Comparison of ENCODE assay signal across 15 mouse cellular contexts in the genomic region with DNA sequence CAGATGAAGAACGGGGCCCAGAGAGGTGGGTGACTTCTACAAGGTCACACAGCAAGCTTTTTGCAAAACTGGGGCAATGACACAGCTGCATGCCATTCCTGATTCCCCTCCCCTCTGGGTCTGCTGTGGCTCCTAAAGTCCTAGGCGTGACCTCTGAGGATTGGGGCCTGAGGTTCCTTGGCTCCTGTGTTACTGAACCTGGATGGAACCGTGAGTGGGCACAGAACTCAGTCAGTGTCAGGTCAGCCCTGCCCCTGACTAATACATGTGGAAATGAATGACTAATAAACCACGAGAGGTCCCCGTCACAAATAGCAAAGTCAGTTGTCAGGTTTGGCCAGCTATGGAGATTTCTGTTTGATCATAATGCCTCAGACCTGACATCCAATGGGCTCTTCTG. TPM values are rescaled to one million over a fixed set of nuclear protein-coding genes. Genes with fewer than 3 reads are reported as not detected.
DNase-seq lines count a peak whose midpoint lies in the region; ATAC-seq and TF ChIP-seq lines count a peak whose summit lies in the region.
"Had no signal": no experiment of that assay in that cellular context is flagged by ENCODE, and none has a peak within 500 bp of the region (broad histone marks: within the 10 kb centered on the region; RNA-seq: fewer than 3 reads in every experiment).

No protein-coding gene starts in this region.

- H3K27ac ChIP-seq in layer of hippocampus, adult 2 months = peak overlapping the region; percentile 78
- peak overlapping the region; percentile 66 for H3K27ac ChIP-seq in cortical plate, adult 2 months (ENCODE audit: insufficient read depth, low read length)
- peak overlapping the region; percentile 89 for H3K27ac ChIP-seq in hindbrain, embryonic 15.5 days (replicated peaks)
- peak overlapping the region; percentile 85 for H3K27ac ChIP-seq in neural tube, embryonic 14.5 days (ENCODE audit: low read depth, low read length)
- H3K27ac ChIP-seq: liver, embryonic 13.5 days; stomach, postnatal 0 days had no signal

- peaks cover 15% of the 10 kb centered on the region for H3K4me1 ChIP-seq in cortical plate, adult 2 months (ENCODE audit: control insufficient read depth, insufficient read depth, low read length)
- H3K4me1 ChIP-seq in hindbrain, embryonic 15.5 days (replicated peaks) = peaks cover 37% of the 10 kb centered on the region
- peaks cover 18% of the 10 kb centered on the region for H3K4me1 ChIP-seq in neural tube, embryonic 14.5 days (ENCODE audit: control insufficient read depth, insufficient read depth, low read length)
- H3K4me1 ChIP-seq: liver, embryonic 13.5 days had no signal

- no peak overlapping the region for H3K4me3 ChIP-seq in layer of hippocampus, adult 2 months
- no peak overlapping the region for H3K4me3 ChIP-seq in cortical plate, adult 2 months (ENCODE audit: insufficient read depth, low read length)
- H3K4me3 ChIP-seq in hindbrain, embryonic 15.5 days = no peak overlapping the region
- no peak overlapping the region for H3K4me3 ChIP-seq in neural tube, embryonic 14.5 days (ENCODE audit: low read depth, low read length)
- H3K4me3 ChIP-seq: liver, embryonic 13.5 days had no signal

- peak; percentile 31 for ATAC-seq in hindbrain, embryonic 15.5 days (ENCODE audit: low FRiP score, low read depth)
- peak; percentile 15; the same call in 1 of the 2 replicates for ATAC-seq in neural tube, embryonic 14.5 days (ENCODE audit: low read depth)

- no peak for DNase-seq in layer of hippocampus, adult 2 months (ENCODE audit: low spot score in 2 of 2)
- no peak for DNase-seq in layer of hippocampus, adult 8-10 months (ENCODE audit: low spot score in 2 of 2)
- no peak for DNase-seq in kidney, adult 8-10 months
- DNase-seq in cerebellum, postnatal 14 days = no peak
- DNase-seq: liver, embryonic 13.5 days had no signal

- no peaks in the 10 kb centered on the region for H3K9me3 ChIP-seq in hindbrain, embryonic 15.5 days
- H3K9me3 ChIP-seq in neural tube, embryonic 14.5 days (ENCODE audit: control insufficient read depth, low read length) = no peaks in the 10 kb centered on the region
- H3K9me3 ChIP-seq: liver, embryonic 13.5 days had no signal

- no peak overlapping the region; the same call in 1 of the 2 replicates for H3K4me2 ChIP-seq in hindbrain, embryonic 15.5 days
- no peak overlapping the region for H3K4me2 ChIP-seq in neural tube, embryonic 14.5 days (ENCODE audit: low read depth, low read length)
- H3K4me2 ChIP-seq: liver, embryonic 13.5 days had no signal

- TF ChIP-seq POLR2A in cortical plate, adult 2 months (IDR thresholded peaks at IDR 0.05; ENCODE audit: extremely low read depth, insufficient read depth, low read length) = no peak

- TF ChIP-seq CTCF in layer of hippocampus, adult 2 months (conservative IDR thresholded peaks at IDR 0.05) = 0 out of 2 replicates have a peak, but pooled peaks have one; percentile 0
- no peak for TF ChIP-seq CTCF in cortical plate, adult 2 months (IDR thresholded peaks at IDR 0.05; ENCODE audit: extremely low read depth, insufficient read depth, low read length)

- H3K36me3 ChIP-seq in hindbrain, embryonic 15.5 days = no peaks in the 10 kb centered on the region
- H3K36me3 ChIP-seq in neural tube, embryonic 14.5 days (ENCODE audit: control insufficient read depth, insufficient read depth, low read length) = no peaks in the 10 kb centered on the region
- H3K36me3 ChIP-seq: liver, embryonic 13.5 days had no signal

- WGBS in hindbrain, embryonic 15.5 days = 59% methylated on average over 5 of the region's 5 CpGs
- 71% methylated on average over 5 of the region's 5 CpGs for WGBS in neural tube, embryonic 14.5 days

- H3K9ac ChIP-seq in hindbrain, embryonic 15.5 days = no peak overlapping the region
- no peak overlapping the region for H3K9ac ChIP-seq in neural tube, embryonic 14.5 days (replicated peaks; ENCODE audit: low read depth, low read length)
- H3K9ac ChIP-seq: liver, embryonic 13.5 days had no signal

- H3K27me3 ChIP-seq in hindbrain, embryonic 15.5 days = no peaks in the 10 kb centered on the region
- no peaks in the 10 kb centered on the region for H3K27me3 ChIP-seq in neural tube, embryonic 14.5 days (ENCODE audit: control insufficient read depth, insufficient read depth, low read length)
- H3K27me3 ChIP-seq: liver, embryonic 13.5 days had no signal

RNA-seq across cellular contexts. Expression of gene Slc6a17, which starts 11.4 kb away (rescaled TPM):
- total RNA-seq in layer of hippocampus, adult 2 months (2021) = 100 to 1,000 TPM; 276 to 290 TPM
- 100 to 1,000 TPM; 272 to 323 (median 290) TPM for total RNA-seq in layer of hippocampus, adult 8-10 months (2022)
- polyA plus RNA-seq in cortical plate, adult 2 months (2012; rRNA removed) = 238 and 251 TPM in 2 replicates
- polyA plus RNA-seq in hindbrain, embryonic 15.5 days (2015; fragmentation: Nextera tagmentation; extraction: Ambion mirVana) = 16.4 and 19.7 TPM in 2 replicates
- 15.1 and 16.6 TPM in 2 replicates for polyA plus RNA-seq in neural tube, embryonic 14.5 days (2014; fragmentation: Nextera tagmentation; extraction: Ambion mirVana)

RNA-seq across cellular contexts. Expression of gene Ubl4b, which starts 25.7 kb away (rescaled TPM):
- not detected for total RNA-seq in layer of hippocampus, adult 2 months (2021)
- total RNA-seq in layer of hippocampus, adult 8-10 months (2022) = not detected
- polyA plus RNA-seq in cortical plate, adult 2 months (2012; rRNA removed) = 0.08 TPM in 1 of 2 replicates, not detected in the other
- polyA plus RNA-seq in hindbrain, embryonic 15.5 days (2015; fragmentation: Nextera tagmentation; extraction: Ambion mirVana) = not detected in 2 replicates
- polyA plus RNA-seq in neural tube, embryonic 14.5 days (2014; fragmentation: Nextera tagmentation; extraction: Ambion mirVana) = not detected in 2 replicates
- total RNA-seq: heart, adult 18-20 months; hematopoietic stem cell, adult 5-6 weeks; layer of hippocampus, adult 18-20 months had no signal
- polyA plus RNA-seq: embryonic facial prominence, embryonic 14.5 days; kidney, embryonic 14.5 days; liver, embryonic 13.5 days; small intestine, adult 2 months; stomach, postnatal 0 days had no signal

Comparison
In these comparisons a context has a peak if more than half of its experiments do, and no peak if none do; other contexts are left out.
1. RNA of gene Slc6a17, which starts 11.4 kb away (polyA plus RNA-seq): 238 to 251 TPM in cortical plate, adult 2 months; 16.4 to 19.7 TPM in hindbrain, embryonic 15.5 days and 15.1 to 16.6 TPM in neural tube, embryonic 14.5 days; every median in the first group is over 10 times any median in the second.
2. Peak in every context shown above with its lines, with median percentiles within 50 percentile points of each other: H3K27ac ChIP-seq.